Mouse (Mus musculus) brain, embryonic 14.5 days (tissue): Measurements from ENCODE around the gene Slc18a2.

ENCODE experiments used
- CTCF ChIP-seq: fragments of 200-500 bp; IDR thresholded peaks from 2 replicates; pipeline ENCODE4 v1.5.1; 2012; ENCODE audit warnings: inconsistent platforms, mild to moderate bottlenecking, moderate library complexity, borderline replicate concordance; ENCODE audit not compliant: insufficient read depth, insufficient read length; ENCODE audit errors: extremely low read depth
- POLR2A ChIP-seq: fragments of 200-500 bp; IDR thresholded peaks from 2 replicates; pipeline ENCODE4 v1.6.1; 2012; ENCODE audit warnings: mild to moderate bottlenecking, inconsistent platforms, borderline replicate concordance; ENCODE audit not compliant: poor library complexity, insufficient read depth, insufficient read length, severe bottlenecking; ENCODE audit errors: extremely low read depth

DNA sequence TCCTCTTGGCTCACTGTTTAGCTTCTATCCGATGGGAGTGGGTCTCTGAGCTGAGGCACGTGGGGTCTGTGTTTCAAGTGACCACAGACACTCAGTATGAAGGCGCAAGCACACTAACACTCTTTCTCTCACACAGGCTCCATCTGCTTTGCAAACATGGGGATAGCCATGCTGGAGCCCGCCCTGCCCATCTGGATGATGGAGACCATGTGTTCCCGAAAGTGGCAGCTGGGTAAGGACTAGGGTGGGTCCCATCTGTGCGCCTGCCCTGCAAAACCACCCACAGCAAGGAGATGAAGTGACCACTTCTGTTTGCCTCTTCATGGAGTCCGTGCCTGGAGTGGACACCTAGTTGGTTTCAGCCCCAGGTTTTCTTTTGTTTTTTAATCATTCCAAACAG is 15.7 kb downstream of the Slc18a2 start:
- TF ChIP-seq CTCF (no peak), POLR2A (no peak)
